Mouse (Mus musculus) heart, postnatal 0 days (tissue): ENCODE results near the gene Fbrs. TPM values are rescaled to one million over a fixed set of nuclear protein-coding genes. Genes with fewer than 3 reads are reported as not detected.

Source experiments
- ATAC-seq: fragments of 200-750 bp; cut with Nextera tagmentation; 2 replicates; pipeline ENCODE4 v1.8.0; 2017; ENCODE audit warnings: low read depth, moderate number of reproducible peaks, moderate library complexity; ENCODE audit not compliant: insufficient read depth
- DNase-seq: peaks from one replicate; pipeline ENCODE4 v3.0.0-alpha.2; 2016; ENCODE audit warnings: low spot score
- H3K27ac ChIP-seq: fragments of 300-500 bp; sonication (generic); 2 replicates; pipeline ENCODE4 v1.5.1; 2014; ENCODE audit warnings: low read depth, mild to moderate bottlenecking
- H3K27me3 ChIP-seq: fragments of 300-500 bp; sonication (generic); 2 replicates; pipeline ENCODE4 v1.6.1; 2014; ENCODE audit warnings: low read length, mixed read lengths; ENCODE audit not compliant: control insufficient read depth, insufficient read depth
- H3K36me3 ChIP-seq: fragments of 300-500 bp; sonication (generic); replicated peaks from 2 replicates; pipeline ENCODE4 v1.6.1; 2014; ENCODE audit warnings: low read length, mixed read lengths; ENCODE audit not compliant: control insufficient read depth, insufficient read depth
- H3K4me1 ChIP-seq: fragments of 300-500 bp; sonication (generic); 2 replicates; pipeline ENCODE4 v1.6.1; 2014; ENCODE audit warnings: antibody characterized with exemption; ENCODE audit not compliant: control insufficient read depth, insufficient read depth
- H3K4me2 ChIP-seq: fragments of 300-500 bp; sonication (generic); 2 replicates; pipeline ENCODE4 v1.6.1; 2014; ENCODE audit warnings: low read depth, mild to moderate bottlenecking, low read length, moderate library complexity
- H3K4me3 ChIP-seq: fragments of 300-500 bp; sonication (generic); 2 replicates; pipeline ENCODE4 v1.5.1; 2014; ENCODE audit warnings: low read depth, low read length
- H3K9ac ChIP-seq: fragments of 300-500 bp; sonication (generic); replicated peaks from 2 replicates; pipeline ENCODE4 v1.6.1; 2014; ENCODE audit warnings: low read depth, low read length, mixed read lengths
- H3K9me3 ChIP-seq: fragments of 300-500 bp; sonication (generic); replicated peaks from 2 replicates; pipeline ENCODE4 v1.6.1; 2016; ENCODE audit warnings: low read length; ENCODE audit not compliant: control insufficient read depth
- CTCF ChIP-seq: IDR thresholded peaks from 2 replicates; pipeline ENCODE4 v1.5.1; 2016; ENCODE audit warnings: antibody characterized with exemption, control low read depth, low read depth
- EP300 ChIP-seq: IDR thresholded peaks from 2 replicates; pipeline ENCODE4 v1.6.1; 2016; ENCODE audit warnings: antibody characterized with exemption, low read depth
- WGBS: fragments of 180-500 bp; shearing (Covaris S2); extraction: QIAGEN DNeasy Blood & Tissue Kit; methylation state at CpG from one replicate; pipeline ENCODE4 v1.1.7; 2014; 5-methylcytosine and 5-hydroxymethylcytosine counted together
- polyA plus RNA-seq: library from polyadenylated mRNA; unstranded; fragments of >200 nt; fragmentation: Nextera tagmentation; extraction: Ambion mirVana; gene quantifications from 2 replicates; pipeline ENCODE4 v1.2.1, GENCODE M21; 2015
- total RNA-seq: library from RNA; depleted of rRNA; stranded (reverse); fragments of >200 nt; gene quantifications from 2 replicates; pipeline ENCODE4 v1.2.3, GENCODE M21; 2014; ENCODE audit warnings: low replicate concordance; rRNA removed

Fbrs gene
- 19.1 and 31.1 TPM in 2 replicates for total RNA-seq
- polyA plus RNA-seq = 5.4 and 5.9 TPM in 2 replicates

DNA sequence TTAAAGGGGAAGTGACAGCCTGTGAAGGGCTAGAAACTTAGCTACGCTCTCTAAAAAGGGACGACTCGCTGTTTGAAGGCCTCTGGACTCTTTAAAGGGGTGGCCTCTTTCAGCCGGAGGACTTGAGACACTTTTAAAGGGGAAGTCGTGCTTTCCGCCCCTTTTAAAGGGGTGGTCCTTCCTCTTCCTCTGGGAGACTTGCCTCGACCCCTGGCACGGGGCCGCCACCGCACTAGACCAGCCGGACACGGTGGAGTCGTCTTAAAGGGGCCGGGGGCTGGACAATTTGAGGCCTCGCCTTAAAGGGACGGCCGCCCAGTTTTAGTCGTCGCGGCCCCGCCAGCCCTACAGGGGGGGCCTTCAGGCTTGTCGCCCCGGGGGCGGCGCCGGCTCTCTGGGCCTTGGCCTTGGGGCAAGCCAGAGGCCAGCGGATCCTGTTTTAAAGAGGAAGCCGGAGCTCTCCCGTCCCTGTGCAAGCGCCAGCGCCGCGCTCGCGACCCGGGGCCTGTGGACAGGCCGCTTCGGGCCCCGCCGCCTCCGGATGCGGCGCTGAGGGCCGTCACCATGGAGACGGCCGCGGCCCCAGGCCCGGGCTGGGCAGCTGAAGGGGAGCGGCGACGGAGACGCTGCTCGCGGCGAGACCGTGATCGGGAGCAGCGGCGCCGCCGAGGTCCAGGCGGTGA is at the start of gene Fbrs:
Gene Fbrs (plus strand): TSS at position 565 of the 683 bp plus-strand sequence.
- Histone ChIP-seq H3K36me3 (peaks cover 51% of the 10 kb centered on the region), H3K4me3 (peak within 1 kb of the TSS; percentile 85), H3K27me3 (no peaks in the 10 kb centered on the region), H3K4me1 (peaks cover 19% of the 10 kb centered on the region), H3K27ac (peak within 1 kb of the TSS; percentile 97), H3K4me2 (peak within 1 kb of the TSS; percentile 94), H3K9ac (peak within 1 kb of the TSS; percentile 94), H3K9me3 (no peaks in the 10 kb centered on the region)
- under 1% methylated on average over 44 of the region's 62 CpGs for WGBS
- ATAC-seq = peak; percentile 78
- TF ChIP-seq EP300 = peak; percentile 95; the same call in 1 of the 2 replicates
- no peak for TF ChIP-seq CTCF
- peak; percentile 97 for DNase-seq

DNA sequence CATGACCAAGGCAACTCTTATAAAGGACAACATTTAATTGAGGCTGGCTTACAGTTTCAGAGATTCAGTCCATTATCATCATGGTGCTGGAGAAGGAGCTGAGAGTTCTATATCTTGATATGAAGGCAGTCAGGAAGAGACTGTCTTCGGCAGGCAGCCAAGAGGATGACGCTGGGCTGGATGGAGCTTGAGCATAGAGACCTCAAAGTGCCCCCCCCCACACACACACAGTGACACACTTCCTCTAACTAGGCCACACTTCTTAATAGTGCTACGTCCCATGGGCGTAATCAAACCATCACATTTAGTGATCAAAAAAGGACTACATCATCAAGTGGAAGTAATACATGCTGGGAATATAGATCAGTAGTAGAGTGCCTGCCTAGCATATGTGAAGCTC is 43.8 kb upstream of the Fbrs start:
- 75% methylated on average over 4 of the region's 4 CpGs for WGBS
- no peak overlapping the region for H3K4me3 ChIP-seq
- H3K4me1 ChIP-seq = no peaks in the 10 kb centered on the region
- no peak overlapping the region for H3K4me2 ChIP-seq
- DNase-seq = no peak
- no peak overlapping the region for H3K9ac ChIP-seq
- H3K36me3 ChIP-seq = no peaks in the 10 kb centered on the region
- H3K9me3 ChIP-seq = peaks cover 7% of the 10 kb centered on the region; the same call in 1 of the 2 replicates
- no peak overlapping the region for H3K27ac ChIP-seq
- no peaks in the 10 kb centered on the region for H3K27me3 ChIP-seq
- TF ChIP-seq CTCF = no peak
- no peak for TF ChIP-seq EP300
- ATAC-seq = no peak

DNA sequence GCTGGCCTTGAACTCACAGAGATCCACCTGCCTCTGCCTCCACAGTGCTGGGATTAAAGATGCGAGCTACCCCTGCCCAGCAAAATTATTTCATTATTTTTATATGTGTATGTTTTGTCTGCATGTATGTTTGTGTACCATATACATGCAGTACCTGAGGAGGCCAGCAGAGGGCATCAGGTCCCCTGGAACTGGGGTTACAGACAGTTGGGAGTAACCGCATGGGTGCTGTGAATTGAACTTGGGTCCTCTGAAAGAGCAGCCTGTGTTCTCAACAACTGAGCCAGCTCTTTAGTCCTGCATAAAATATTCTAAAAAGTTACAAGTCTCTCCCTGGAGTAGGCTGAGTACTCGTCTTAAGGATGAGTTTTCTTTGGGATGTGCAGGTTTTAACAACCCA is 41.3 kb upstream of the Fbrs start:
- TF ChIP-seq CTCF (peak; percentile 34), EP300 (no peak)

DNA sequence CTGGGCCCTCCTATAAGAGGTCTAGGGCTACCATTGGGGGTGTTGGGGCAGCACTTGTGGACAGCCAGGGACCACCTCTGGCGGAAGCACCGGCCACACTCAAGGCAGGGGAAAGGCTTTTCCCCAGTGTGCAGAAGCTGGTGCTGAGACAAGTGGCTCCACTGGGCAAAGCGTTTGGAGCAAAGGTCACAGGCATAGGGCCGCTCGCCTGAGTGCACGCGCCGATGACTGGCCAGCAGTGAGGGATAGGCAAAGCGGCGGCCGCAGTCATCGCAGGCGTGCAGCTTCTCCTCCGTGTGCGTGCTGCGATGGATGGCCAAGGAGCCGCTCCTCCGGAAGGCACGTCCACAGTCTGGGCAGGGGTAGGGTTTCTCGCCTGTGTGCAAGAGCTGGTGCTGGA is 35.0 kb upstream of the Fbrs start:
- H3K4me2 ChIP-seq = no peak overlapping the region
- WGBS = 89% methylated on average over 20 of the region's 20 CpGs

More for the DNA sequence above, 41.3 kb upstream of the Fbrs start:
- H3K9me3 ChIP-seq = peaks cover 7% of the 10 kb centered on the region; the same call in 1 of the 2 replicates
- no peak overlapping the region for H3K27ac ChIP-seq
- H3K4me3 ChIP-seq = no peak overlapping the region
- H3K4me2 ChIP-seq = no peak overlapping the region
- ATAC-seq (no peak), DNase-seq (no peak)
- H3K4me1 ChIP-seq = no peaks in the 10 kb centered on the region
- 86% methylated on average over 3 of the region's 3 CpGs for WGBS
- no peaks in the 10 kb centered on the region for H3K27me3 ChIP-seq
- H3K9ac ChIP-seq = no peak overlapping the region
- peaks cover 7% of the 10 kb centered on the region; the same call in 1 of the 2 replicates for H3K36me3 ChIP-seq

DNA sequence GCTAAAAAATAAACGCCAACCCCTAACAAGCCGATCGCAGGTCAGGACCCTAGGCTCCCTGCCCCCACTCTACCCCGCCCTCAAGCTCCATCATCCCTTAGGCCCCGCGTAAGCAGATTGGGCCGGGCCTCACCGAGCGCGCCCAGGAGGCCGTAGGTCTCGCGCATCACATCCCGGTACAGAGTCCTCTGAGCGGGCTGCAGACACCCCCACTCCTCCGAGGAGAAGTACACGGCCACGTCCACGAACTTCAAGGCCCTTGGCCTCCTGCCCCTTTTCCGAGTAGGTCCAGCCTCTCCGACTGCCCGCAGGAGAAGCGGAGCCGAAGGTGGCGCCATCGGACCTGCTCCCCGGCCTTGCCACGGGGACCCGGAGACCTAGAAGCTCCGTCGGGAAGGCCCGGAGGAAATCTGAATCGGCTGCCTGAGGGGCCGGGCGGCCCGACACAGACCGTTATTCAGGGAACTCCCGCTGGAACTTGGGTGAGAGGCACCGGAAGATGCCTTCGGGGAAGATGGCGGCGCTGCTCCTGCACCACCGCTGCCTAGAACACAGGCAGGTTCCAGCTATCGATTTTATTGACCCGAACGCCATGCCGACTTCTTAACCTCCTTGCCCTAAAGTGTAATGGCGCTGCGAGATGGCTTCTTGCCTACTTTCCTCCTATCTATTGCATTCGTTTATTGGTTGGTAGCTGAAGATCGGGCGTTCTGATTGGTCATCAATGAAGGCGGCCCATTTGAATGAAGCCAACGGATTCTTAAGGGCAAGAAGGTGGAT is 30.3 kb upstream of the Fbrs start, which contains the start of gene Zfp689:
Gene Zfp689 (minus strand): TSS at position 638 of the 780 bp plus-strand sequence.
- DNase-seq (peak; percentile 95), ATAC-seq (peak; percentile 91)
- Histone ChIP-seq H3K36me3 (peaks cover 12% of the 10 kb centered on the region), H3K9ac (peak within 1 kb of the TSS; percentile 82), H3K27me3 (no peaks in the 10 kb centered on the region), H3K4me1 (peaks cover 19% of the 10 kb centered on the region), H3K9me3 (no peaks in the 10 kb centered on the region), H3K4me2 (peak within 1 kb of the TSS; percentile 69), H3K27ac (peak within 1 kb of the TSS; percentile 93), H3K4me3 (peak within 1 kb of the TSS; percentile 72)
- WGBS = under 1% methylated on average over 54 of the region's 54 CpGs
- TF ChIP-seq CTCF (no peak; the same call in 1 of the 2 replicates), EP300 (peak; percentile 86; the same call in 1 of the 2 replicates)

More for the DNA sequence above, 35.0 kb upstream of the Fbrs start:
- Histone ChIP-seq H3K36me3 (peaks cover 27% of the 10 kb centered on the region), H3K9me3 (no peaks in the 10 kb centered on the region), H3K27ac (no peak overlapping the region), H3K4me1 (no peaks in the 10 kb centered on the region), H3K27me3 (no peaks in the 10 kb centered on the region), H3K4me3 (no peak overlapping the region), H3K9ac (no peak overlapping the region)
- no peak for ATAC-seq
- TF ChIP-seq EP300 (no peak), CTCF (no peak)
- DNase-seq = no peak
